Mouse (Mus musculus) thymus, adult 2 months (tissue): ENCODE measurements around the gene Sufu.

Experiments used
- CTCF ChIP-seq: fragments of 200-500 bp; IDR thresholded peaks from 2 replicates; pipeline ENCODE4 v1.5.1; 2012; ENCODE audit warnings: mild to moderate bottlenecking, control low read depth, low read length, moderate library complexity, borderline replicate concordance; ENCODE audit not compliant: control insufficient read depth, poor library complexity, insufficient read depth; ENCODE audit errors: extremely low read depth
- POLR2A ChIP-seq: fragments of 200-500 bp; IDR thresholded peaks from 2 replicates; pipeline ENCODE4 v1.6.1; 2012; ENCODE audit warnings: mild to moderate bottlenecking, low read length, control low read depth, moderate library complexity; ENCODE audit not compliant: control insufficient read depth, poor library complexity, insufficient read depth; ENCODE audit errors: extremely low read depth

- TF ChIP-seq CTCF, result no peak
- TF ChIP-seq POLR2A, result no peak
Measured at GRCm38 (mm10) chr19:46455032-46455431, 58.3 kb downstream of the Sufu start.
